Mouse (Mus musculus): ENCODE data around the gene Ugt1a8.

DNA sequence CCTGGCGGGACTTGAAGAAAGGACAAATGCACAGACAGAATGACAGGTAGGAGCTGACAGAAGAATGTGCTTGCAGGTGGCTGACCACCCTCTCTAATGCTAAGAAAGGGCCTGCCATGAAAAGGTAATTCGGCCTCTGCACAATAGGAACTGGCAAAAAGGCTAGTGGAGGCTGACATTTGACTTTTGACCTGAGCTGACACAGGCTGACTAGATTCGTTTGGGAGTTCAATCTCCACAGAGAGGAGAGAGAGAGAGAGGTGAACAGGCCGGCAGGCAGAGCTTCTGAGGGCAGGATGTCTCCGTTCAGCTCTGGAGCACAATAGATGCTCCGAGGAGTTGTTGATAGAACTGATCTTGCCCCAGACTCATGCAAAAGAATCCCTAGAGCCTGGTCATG, 158.8 kb downstream of the Ugt1a8 start:
- TF ChIP-seq CTCF (IDR thresholded peaks at IDR 0.05; ENCODE audit: control insufficient read depth, insufficient read depth, insufficient read length) (no peak), MAX (IDR thresholded peaks at IDR 0.05) (no peak)

Data from C2C12 (cell line).